Mouse (Mus musculus) adrenal gland, postnatal 25 days (tissue): ENCODE data around the gene Tmem151a. TPM values are rescaled to one million over a fixed set of nuclear protein-coding genes. Genes with fewer than 3 reads are reported as not detected.

ENCODE experiments used
- DNase-seq: peaks from one replicate; pipeline ENCODE4 v3.0.0; 2021; ENCODE audit warnings: mixed read lengths
- total RNA-seq: library from RNA; stranded (reverse); gene quantifications from 2 replicates; pipeline ENCODE4 v1.2.3, GENCODE M21; 2021

Tmem151a gene
- total RNA-seq, 1 experiment from 2014 or later: 1.3 TPM

DNA sequence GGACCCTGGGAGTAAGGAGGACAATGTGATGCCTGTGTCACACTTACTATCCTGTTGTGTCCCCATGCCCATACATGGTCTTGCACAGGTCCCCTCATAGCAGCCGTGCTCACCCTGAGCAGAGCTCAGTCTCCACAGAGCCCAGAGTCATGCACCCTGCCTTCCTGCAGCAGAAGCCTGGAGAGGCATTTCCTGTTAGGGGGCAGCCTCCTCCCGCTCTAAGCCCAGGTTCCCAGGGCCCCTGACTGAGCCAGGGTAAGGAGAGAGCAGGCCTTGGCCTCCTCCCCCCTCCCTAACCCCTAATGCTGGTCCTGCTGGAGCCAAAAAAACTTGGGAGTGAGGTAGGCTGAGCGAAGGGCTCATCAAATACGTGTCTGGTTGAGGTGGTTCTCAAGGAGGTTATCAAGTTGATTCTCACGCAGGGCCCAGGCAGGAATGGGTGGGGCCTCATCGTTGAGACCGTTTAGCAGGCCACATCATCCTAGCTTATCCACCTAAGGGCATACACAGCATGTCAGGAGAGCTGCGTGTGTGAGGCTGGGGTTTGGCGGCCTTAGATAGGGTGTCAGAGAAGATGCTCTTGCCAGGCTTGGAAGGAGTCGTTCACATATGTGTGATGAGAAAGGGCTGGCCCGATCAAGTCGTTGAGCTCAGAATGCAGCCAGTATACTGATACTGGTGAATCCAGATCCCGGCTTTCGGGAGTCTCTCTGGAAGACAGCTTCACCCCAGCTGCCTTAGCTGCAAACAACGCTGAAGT lies 18.1 kb downstream of the Tmem151a start:
- no peak for DNase-seq

DNA sequence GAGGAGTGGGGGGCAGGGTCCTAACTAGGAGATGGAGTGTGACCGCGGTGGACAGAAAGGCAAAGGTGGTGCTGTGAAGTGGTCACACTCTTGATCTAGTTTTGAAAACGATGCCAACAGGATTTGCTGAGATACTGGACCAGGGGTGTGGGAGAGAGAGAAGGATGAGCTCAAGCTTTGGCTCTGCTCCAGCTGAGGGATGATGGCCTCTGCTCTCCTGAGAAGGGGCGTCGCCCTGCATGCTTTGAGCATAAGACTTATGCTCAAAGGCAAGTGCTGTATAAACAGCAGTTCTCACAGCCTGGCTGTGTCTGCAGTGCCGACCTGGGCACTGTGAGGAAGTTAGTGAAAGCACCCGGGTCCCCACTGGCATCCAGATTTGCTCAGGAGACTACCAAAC lies 20.2 kb downstream of the Tmem151a start:
- DNase-seq: no peak

DNA sequence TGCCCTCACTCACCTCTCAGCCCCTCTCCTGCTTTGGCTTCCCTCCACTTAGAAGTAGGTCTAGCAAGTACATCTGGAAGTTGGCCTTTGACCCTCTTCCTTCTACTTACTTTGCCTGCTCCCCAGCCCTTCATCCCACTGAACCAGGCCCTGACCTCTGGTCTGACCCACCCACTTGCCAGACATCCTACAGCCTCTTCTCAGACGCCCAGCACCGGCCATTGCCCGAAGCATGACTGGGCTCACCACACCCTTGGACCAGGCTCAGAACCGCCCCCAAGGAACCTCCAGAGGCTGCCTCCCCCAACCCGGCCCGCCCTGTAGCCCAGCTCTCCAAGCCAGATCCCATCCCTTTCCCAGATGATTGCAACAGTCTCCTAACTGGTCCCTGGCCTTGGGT lies 22.9 kb downstream of the Tmem151a start:
- no peak for DNase-seq

DNA sequence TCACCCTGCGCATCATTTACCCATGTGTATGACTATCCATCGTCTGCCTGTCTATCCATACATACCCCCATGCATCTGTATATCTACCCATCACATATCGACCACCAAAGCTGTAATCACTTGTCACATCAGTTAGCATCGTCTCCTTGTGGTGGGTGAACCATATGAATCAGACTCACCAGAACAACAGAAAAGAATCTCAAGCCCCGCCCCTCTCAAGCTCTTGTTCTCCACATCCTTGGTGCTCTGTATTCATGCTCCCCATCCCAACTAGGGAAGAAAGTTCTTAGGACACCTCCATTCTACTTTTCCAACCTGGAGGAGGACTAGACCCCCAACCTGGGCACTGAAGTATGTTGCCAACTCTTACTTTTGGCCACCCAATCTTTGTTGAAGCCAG lies 23.3 kb downstream of the Tmem151a start:
- DNase-seq: no peak

DNA sequence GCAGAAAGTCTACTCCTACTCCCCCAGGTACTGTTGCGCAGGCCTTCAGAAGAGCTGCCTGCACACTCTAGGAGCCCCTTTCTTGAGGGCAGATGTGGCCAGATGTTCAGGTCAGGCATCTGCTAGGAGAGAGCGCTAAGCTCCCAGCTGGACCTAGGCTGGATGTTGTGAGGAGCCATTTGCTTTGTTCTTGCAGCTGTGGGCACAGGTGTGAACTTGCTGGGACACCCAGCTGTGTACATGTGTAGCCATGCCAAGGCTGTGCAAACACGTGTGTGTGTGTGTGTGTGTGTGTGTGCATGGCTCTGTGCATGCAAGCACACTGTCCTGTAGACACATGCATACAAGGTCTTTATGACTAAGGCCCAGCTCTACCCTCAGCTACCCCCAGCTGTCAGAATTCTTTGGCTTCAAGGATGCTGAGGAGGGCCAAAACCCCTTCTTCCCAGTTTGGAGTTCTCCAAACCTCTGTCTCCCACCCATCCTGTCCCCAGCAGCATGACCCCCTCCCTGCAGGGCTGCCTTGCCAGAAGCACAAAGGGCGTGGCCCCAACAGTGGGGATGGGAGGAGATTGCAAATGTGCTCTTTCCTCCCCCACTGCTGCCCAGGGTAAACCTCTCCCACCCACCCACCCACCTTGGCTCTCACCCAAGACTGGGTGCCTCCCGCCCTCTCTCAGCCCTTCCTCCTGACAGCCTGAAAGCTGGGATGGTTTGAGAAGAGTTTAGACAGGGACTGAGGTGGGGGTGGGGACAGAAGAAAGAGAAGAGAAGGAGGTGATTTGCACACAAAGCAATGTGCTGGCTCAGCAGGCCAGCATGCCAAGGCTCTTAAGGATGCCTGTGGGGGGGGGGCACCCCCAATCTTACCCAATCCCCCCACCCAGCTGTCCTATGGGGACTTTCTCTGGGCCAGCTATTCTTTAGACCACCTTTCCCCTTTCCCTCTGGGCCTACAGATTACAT lies 24.7 kb downstream of the Tmem151a start:
- DNase-seq: no peak

DNA sequence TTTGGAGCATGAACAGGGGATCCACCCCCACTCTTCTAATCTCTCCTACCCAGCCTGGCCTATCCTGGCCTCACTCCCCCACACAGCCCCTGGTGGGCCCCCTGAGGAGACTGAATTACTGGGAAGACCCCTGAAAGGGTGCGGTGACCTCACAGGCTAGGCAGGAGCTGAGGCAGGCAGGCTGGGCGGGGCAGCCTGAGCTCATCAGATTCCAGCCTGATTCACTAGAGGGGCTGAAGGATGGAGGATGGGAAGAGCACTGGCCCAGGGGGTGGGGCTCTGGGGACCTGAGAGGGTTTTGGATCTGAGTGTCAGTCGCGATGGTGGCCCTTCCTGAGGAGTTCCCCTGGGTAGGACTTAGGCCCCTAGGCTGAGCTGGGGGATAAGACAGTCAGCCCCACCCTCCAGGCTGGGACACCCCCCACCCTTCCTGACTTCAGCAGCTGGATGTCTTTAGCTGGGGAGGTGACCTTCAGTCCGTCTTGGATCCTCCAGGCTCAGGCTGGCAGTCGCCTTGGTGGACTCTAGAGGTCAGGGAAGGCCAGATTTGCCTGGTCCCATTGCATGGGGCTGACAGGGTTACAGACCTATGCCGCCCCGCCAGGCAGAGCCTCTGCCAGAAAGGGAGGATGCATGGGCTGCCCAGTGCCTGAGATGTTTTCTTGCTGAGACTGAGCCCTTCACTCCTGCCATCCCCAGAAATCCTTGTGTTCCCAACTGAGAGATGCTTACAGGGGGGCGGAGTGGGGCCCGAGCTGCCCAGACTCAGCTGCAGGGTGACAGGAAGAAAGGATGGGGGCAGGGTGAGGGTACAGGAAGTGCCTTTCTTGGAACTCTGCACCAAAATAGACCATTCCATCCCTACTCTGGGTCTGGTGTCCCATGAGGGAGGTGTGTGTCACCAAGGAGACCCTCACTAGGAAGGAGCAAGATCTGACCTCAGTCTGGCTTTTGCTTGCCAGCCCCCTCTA lies 26.2 kb downstream of the Tmem151a start:
- no peak for DNase-seq

DNA sequence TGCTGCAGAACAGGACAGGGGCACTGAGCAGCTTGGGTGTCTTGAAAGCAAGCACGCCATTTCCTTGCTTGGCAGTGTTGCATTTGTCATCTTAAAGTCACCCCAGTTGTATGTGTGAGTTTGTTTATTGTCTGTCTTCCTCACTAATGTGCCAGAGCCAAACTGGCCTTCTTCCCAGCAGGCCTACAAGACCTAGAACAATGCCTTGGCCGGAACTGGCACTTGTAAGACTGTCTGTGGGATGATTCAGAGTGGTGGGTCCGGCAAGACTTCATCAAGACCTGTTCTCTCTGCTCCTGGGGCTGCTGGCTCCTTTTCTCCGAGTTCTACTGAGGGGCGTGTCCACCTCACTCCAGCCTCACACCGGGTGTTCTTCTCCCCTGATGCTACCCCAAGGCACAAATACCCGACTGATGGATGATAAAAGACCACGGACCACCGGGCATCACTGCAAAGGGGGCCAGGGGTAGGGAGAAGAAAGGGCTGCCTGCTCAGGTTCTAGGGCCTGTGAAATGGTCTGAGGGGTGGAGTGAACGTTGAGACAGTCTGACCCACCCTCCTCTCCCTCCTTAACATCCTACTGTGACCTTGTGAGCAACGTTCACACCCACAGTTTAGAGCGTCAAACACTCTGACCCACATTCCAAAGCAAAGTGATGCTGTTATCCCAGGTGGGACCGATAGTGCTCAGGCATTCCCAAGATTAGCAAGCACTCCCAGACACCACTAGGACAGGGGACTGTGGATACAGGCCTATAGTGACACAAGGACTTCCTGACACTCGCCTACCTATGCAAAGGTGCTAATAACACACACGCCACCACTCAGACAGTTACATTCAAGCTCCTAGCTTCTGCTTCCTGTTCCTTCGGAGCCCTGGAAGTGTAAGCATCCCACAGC lies 27.2 kb downstream of the Tmem151a start:
- no peak for DNase-seq

DNA sequence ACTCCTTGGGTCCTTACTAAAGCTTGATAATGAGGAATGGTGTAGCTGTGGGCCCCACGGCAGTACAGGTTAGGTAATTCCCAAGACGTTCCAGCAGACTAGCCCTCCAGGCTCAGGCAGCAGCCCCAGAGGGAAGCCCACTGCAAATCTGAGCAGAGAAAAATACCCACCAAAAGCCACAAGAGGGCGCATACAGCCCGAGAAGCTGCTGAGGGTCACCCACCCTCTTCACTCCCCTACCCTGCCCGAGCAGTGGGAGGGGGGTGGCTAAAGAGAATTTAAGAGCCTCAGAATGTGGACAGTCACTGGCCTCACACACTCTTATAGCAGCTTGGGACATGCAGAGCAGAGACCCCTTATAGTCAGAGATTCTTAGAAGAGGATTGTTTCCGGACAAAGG lies 29.1 kb downstream of the Tmem151a start:
- DNase-seq: no peak

DNA sequence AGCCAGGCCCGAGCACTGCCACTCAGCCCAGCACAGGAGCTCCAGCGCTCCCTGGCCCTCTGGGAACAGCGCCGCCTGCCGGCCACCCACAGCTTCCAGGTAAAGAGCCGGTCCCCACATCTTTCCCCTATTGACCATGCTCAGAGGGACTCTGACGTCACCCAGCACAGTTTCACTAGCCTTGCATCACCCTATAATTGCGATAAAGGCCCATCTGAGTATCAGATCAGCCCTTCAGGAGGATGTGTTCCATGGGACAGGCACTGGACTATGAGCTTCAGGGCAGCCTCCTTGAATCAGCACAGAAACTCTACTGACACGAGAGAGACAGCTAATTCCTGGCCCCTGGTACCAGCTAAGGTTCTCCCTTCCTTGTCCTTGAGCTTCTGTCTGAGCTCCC lies 31.4 kb downstream of the Tmem151a start:
- DNase-seq: peak; percentile 67

DNA sequence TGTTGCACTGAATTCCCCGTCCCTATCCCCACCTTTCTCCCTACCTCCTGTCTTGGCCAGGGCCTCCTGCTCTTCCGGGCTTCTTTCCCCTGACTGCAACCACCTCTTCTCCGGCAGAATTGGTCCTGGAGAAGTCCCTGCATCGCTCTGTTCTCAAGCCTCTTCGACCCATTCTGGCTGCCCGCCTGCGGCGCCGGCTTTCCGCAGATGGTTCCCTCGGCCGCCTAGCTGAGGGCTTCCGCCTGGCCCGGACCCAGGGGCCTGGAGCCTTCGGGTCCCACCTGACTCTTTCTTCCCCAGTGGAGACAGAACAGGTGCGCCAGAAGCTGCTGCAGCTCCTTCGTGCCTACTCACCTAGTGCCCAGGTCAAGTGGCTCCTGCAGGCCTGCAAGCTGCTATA lies 32.5 kb downstream of the Tmem151a start:
- DNase-seq: no peak

DNA sequence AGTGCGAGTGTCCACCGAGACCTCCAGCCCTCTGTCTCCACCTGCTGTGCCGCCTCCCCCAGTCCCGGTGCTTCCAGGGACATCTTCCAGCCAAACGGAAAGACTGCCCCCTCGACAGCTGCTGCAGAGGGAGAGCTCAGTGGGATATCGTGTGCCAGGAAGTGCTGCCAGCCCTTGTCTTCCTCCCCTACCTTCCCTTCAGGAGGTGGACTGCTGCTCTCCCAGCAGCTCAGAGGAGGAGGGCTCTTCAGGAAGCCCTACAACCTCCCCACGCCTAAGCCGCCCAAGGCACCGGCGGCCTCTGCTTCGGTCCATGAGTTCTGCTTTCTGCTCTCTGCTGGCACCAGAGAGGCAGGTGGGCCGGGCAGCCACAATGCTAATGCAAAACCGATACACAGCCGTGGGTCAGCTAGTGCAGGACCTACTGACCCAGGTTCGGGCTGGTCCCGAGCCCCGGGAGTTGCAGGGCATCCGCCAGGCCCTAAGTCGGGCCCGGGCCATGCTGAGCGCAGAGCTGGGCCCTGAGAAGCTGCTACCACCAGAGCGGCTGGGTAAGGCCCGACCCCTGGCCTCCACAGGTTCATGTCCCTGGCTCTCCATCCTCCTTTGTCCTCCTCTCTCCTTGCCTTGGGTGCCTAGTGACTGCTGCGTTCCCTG lies 33.0 kb downstream of the Tmem151a start:
- DNase-seq: no peak

DNA sequence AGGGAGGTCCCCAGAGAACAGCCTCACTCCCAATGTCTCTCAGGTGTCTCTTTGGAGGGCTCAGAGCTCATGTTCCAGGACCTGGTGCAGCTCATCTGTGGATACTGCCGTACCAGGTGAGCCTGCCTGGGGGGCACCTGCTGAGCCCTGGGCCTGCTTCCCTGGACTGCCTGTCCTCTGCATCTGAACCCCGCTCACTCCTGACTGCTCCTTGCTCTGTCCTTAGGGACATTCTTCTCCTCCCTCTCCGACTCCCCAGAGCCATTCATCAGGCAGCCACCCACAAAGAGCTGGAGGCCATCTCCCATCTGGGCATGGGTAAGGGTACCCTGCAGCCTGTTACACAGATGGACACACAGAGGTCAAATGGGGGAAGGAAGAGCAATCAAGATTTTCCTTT lies 33.8 kb downstream of the Tmem151a start:
- no peak for DNase-seq

DNA sequence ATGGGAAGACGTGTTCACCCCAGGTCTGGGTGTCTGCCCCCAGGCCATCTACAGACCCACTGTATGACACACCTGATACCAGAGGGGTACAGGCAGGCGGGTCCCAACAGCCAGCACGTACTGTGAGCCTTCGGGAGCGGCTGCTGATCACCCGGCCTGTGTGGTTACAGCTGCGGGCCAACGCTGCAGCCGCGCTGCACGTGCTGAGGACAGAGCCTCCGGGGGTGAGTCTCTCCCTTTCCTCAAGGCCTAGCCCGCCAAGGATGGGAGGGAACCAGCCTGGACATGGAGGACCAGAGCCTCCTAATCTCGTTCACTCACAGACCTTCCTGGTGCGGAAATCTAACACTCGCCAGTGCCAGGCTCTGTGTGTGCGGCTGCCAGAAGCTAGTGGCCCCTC lies 34.3 kb downstream of the Tmem151a start:
- no peak for DNase-seq

DNA sequence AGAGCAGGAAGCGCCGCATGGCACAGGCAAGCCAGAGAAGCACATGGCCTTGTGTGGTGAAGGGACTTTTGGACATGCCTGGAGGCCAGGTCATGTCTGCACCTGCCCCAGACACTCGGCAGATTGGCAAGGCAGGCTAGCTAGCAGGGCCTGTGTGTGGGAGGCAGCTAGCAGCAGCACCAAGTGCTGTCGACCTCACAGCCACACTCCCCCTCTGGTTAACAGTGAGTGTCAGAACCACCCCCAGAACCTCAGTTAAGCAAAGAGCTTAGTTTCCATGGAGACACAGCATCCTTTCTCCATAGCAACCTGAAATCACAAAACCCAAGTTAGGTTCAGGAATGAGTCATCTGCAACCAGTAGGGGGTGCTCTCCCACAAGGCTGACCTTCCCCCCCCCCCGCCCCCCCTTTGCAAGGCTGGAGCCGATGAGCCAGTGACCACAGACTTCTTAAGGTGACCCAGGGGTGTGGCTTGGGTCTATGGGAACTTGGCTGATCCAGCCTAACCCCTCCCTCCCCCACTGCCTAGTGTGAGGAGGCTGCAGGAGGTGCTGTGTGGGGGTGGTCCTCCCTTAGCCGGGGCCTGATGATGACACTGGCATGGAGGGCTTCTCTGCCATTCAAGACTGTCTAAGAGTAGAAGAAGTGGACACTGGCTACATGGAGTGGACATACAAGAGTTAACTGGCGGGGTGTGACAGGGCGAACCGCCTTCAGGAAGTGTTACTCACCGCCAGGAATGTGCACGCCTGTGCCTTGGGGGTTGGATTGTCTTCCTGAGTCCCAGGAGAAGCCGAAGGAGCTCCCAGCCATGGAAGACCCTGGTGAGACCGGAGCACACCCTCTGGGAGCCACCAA lies 35.1 kb downstream of the Tmem151a start, which contains the start of gene Rin1:
Rin1 (plus strand) TSS at position 435 of the 859 bp plus-strand sequence.
- DNase-seq: no peak

DNA sequence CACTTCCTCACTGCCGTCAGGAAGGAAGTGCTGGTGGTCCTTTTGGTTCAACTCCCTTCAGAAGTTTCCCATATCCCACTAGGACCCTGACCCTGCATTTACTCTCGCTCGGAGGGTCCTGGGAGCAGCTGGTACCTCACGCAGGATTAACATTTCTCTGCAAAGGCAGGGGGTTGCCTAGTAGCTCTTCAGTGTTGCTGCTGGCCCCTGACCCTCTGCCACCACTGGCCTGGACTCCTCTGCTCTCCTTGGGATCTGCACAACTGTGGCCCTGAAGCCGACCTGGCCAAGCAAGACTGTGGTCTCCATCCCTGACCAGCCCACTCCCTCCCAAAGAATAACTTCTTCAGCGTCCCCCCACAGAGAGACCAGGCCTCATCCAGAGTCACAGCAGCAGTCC lies 36.0 kb downstream of the Tmem151a start:
- no peak for DNase-seq

DNA sequence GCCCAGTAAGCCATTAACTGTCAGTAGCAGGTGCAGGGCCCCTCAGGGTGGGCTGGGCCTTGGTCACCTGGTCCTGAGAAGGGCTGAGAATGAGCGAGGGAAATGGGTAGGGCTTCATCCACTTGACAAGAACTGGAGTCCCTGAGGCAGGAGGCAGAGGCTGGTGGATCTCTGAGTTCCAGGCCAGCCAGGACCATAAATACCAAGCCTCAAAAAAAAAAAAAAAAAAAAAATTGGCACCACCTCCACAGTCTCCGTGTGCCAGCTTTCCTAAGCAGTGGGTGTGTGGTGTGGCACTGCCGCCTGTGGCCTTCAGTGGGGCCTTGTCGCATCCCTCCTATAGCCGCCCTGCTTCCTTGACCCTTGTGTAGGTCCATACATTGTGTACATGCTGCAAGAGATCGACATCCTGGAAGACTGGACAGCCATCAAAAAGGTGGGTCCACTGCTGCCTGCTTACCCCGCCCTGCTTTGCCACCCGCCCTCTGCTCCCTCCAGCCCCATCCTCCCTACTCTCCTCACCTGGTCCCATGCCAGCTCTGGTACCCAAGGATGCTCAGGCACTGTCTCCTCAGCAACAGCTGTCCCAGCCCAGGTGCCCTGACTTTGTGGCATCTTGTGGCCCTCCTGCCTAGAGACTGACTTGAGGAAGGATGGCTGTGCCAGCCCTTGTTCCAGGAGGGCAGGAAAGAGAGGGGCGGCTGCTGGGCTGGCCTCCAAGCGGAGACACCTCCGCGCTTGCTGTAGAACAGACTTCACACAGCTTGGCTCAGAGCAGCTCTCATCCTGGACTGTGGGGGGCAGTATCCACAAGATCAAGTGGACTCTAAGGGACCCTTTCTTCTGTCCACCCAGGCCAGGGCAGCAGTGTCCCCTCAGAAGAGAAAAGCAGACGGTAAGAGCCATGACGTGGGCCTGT lies 36.9 kb downstream of the Tmem151a start:
- no peak for DNase-seq

DNA sequence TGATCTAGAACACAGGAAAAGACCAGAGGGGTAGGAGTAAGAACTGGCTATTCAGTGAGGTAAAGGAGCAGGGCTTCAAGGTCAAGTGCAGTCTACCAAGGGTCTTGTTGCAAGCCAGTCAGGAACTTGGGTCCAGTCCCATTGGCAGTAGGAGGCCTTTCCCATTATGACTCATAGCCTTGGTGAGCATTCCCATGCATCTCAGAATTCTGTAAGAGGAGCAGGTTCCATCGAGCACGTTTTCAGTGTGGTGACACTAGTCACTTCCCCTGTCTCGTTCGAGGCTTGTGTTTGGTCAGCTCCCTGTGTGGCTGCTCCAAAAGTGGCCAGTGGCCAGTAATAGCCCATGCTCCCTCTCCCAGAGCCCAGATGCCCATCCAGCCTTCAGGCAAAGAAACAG lies 39.8 kb downstream of the Tmem151a start:
- no peak for DNase-seq

DNA sequence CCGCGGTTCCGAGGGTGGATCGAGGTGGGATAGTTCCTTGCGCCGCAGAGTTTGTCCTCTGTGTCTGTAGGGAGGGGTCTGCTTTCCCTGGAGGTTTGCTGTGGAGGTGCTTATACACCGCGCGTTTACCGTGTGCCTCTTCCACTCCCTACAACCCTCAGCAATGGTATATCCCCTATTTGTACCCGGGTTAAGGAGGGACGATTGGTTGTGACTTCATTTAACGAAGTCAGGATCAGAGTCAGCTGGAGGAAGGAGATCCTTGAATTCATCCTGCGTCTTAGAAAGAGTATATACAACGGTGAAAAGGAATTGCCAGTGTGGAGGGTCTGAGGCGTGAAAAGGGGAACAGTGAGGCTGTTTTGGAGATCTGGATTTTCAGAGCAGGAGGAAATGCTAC lies 43.7 kb downstream of the Tmem151a start:
- DNase-seq: no peak
